Comparison of ENCODE assay signal across 8 mouse cellular contexts in the genomic region with DNA sequence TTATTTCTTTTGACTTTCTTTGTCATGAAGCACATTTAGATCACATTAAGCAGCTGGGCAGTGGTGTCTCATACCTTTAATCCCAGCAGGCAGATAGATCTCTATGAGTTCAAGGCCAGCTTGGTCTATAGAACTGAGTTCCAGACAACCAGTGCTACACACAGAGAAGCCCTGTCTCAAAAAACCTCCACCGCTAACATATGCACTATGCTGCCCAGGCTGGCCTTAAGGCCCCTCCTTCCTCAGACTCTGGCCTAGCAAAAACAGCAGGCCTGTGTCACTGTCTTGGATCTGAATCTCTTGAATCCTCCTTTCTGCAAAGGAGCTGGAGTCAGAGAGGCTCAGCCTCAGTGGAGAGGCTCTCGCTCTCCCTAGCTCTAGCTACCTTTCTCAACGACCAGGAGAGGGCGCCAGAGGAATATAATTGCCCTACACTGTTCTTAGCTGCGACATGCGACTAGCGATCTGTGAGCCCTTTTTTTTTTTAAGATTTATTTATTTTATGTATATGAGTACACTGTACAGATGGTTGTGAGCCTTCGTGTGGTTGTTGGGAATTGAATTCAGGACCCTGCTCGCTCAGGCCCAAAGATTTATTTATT. TPM values are rescaled to one million over a fixed set of nuclear protein-coding genes. Genes with fewer than 3 reads are reported as not detected.
A peak's percentile ranks its signal among the peaks of the same experiment; 100 is the strongest.
DNase-seq lines count a peak whose midpoint lies in the region; ATAC-seq lines count a peak whose summit lies in the region.

No protein-coding gene starts in this region.

- H3K9ac ChIP-seq in limb, embryonic 11.5 days (ENCODE audit: low read length) = no peak overlapping the region
- H3K9ac ChIP-seq in midbrain, embryonic 16.5 days (ENCODE audit: low read depth, low read length) = no peak overlapping the region

- DNase-seq in ovary, adult 18-20 months (ENCODE audit: low spot score) = peak; percentile 56
- DNase-seq in ovary, postnatal 10 days (ENCODE audit: low spot score) = no peak
- peak; percentile 92 to 94 for DNase-seq in cerebellum, postnatal 14 days
- peak; percentile 60 to 80 for DNase-seq in frontal cortex, postnatal 25 days (ENCODE audit: low spot score in 2 of 2)
- DNase-seq in kidney, adult 18-20 months = peak; percentile 86
- peak; percentile 91 for DNase-seq in limb, embryonic 11.5 days (ENCODE audit: low spot score)
- DNase-seq in spleen, postnatal 4 days (ENCODE audit: low spot score in 2 of 2) = peak; percentile 74 to 90

- H3K36me3 ChIP-seq in limb, embryonic 11.5 days (ENCODE audit: control insufficient read depth, insufficient read depth, low read length) = no peaks in the 10 kb centered on the region
- H3K36me3 ChIP-seq in midbrain, embryonic 16.5 days (ENCODE audit: control insufficient read depth, insufficient read depth, low read length) = no peaks in the 10 kb centered on the region

- no peaks in the 10 kb centered on the region for H3K4me1 ChIP-seq in limb, embryonic 11.5 days (ENCODE audit: control insufficient read depth, insufficient read depth, low read length)
- no peaks in the 10 kb centered on the region for H3K4me1 ChIP-seq in midbrain, embryonic 16.5 days (ENCODE audit: control insufficient read depth, insufficient read depth, low read length)

- no peak overlapping the region for H3K4me3 ChIP-seq in limb, embryonic 11.5 days (ENCODE audit: low read depth, low read length)
- no peak overlapping the region for H3K4me3 ChIP-seq in midbrain, embryonic 16.5 days (ENCODE audit: low read depth, low read length)

- H3K27ac ChIP-seq in limb, embryonic 11.5 days (replicated peaks; ENCODE audit: low read depth, low read length) = no peak overlapping the region
- no peak overlapping the region for H3K27ac ChIP-seq in midbrain, embryonic 16.5 days (ENCODE audit: low read length)

- H3K4me2 ChIP-seq in limb, embryonic 11.5 days (ENCODE audit: low read depth, severe bottlenecking) = no peak overlapping the region
- H3K4me2 ChIP-seq in midbrain, embryonic 16.5 days (ENCODE audit: low read length) = no peak overlapping the region

- WGBS in limb, embryonic 11.5 days = 6% methylated on average over 9 of the region's 9 CpGs
- 5% methylated on average over 9 of the region's 9 CpGs for WGBS in midbrain, embryonic 16.5 days

- no peaks in the 10 kb centered on the region for H3K9me3 ChIP-seq in limb, embryonic 11.5 days (ENCODE audit: control insufficient read depth, low read length)
- no peaks in the 10 kb centered on the region for H3K9me3 ChIP-seq in midbrain, embryonic 16.5 days (replicated peaks; ENCODE audit: control insufficient read depth, low read length, poor library complexity, severe bottlenecking)

- H3K27me3 ChIP-seq in limb, embryonic 11.5 days (ENCODE audit: control insufficient read depth, insufficient read depth, low read length) = no peaks in the 10 kb centered on the region
- H3K27me3 ChIP-seq in midbrain, embryonic 16.5 days (ENCODE audit: control insufficient read depth, insufficient read depth, low read depth, low read length) = no peaks in the 10 kb centered on the region; the same call in 1 of the 2 replicates

- ATAC-seq in limb, embryonic 11.5 days (ENCODE audit: insufficient number of reproducible peaks, low FRiP score, low TSS enrichment, low read depth) = peak; percentile 61
- peak; percentile 92 for ATAC-seq in midbrain, embryonic 16.5 days

RNA-seq across cellular contexts. Expression of gene Spaca4, which starts 13.7 kb away (rescaled TPM):
- not detected in 2 replicates for polyA plus RNA-seq in limb, embryonic 11.5 days (2014; fragmentation: Nextera tagmentation; extraction: Ambion mirVana)
- not detected in 2 replicates for polyA plus RNA-seq in midbrain, embryonic 16.5 days (2015; fragmentation: Nextera tagmentation; extraction: Ambion mirVana)

RNA-seq across cellular contexts. Expression of gene Fam83e, which starts 18.3 kb away (rescaled TPM):
- polyA plus RNA-seq in limb, embryonic 11.5 days (2014; fragmentation: Nextera tagmentation; extraction: Ambion mirVana) = 0.65 and 0.82 TPM in 2 replicates
- polyA plus RNA-seq in midbrain, embryonic 16.5 days (2015; fragmentation: Nextera tagmentation; extraction: Ambion mirVana) = 0.48 and 0.62 TPM in 2 replicates

RNA-seq across cellular contexts. Expression of gene Sphk2, which starts 21.5 kb away (rescaled TPM):
- 28.4 and 28.5 TPM in 2 replicates for polyA plus RNA-seq in limb, embryonic 11.5 days (2014; fragmentation: Nextera tagmentation; extraction: Ambion mirVana)
- 21.9 and 23.0 TPM in 2 replicates for polyA plus RNA-seq in midbrain, embryonic 16.5 days (2015; fragmentation: Nextera tagmentation; extraction: Ambion mirVana)

RNA-seq across cellular contexts. Expression of gene Rpl18, which starts 24.0 kb away (rescaled TPM):
- polyA plus RNA-seq in limb, embryonic 11.5 days (2014; fragmentation: Nextera tagmentation; extraction: Ambion mirVana) = 1,181 and 1,244 TPM in 2 replicates
- 475 and 495 TPM in 2 replicates for polyA plus RNA-seq in midbrain, embryonic 16.5 days (2015; fragmentation: Nextera tagmentation; extraction: Ambion mirVana)

RNA-seq across cellular contexts. Expression of gene Dbp, which starts 34.4 kb away (rescaled TPM):
- 4.2 and 4.9 TPM in 2 replicates for polyA plus RNA-seq in limb, embryonic 11.5 days (2014; fragmentation: Nextera tagmentation; extraction: Ambion mirVana)
- 2.3 and 3.4 TPM in 2 replicates for polyA plus RNA-seq in midbrain, embryonic 16.5 days (2015; fragmentation: Nextera tagmentation; extraction: Ambion mirVana)
